Mouse (Mus musculus): ENCODE measurements at regions not wholly inside any gene's neighbourhood (a gene's known extent, or its start where the extent isn't known, plus 50 kb on each side); places are given as distances from the start of the nearest gene placed in this dataset.

GRCm38 (mm10) chr12:70752266-70752910 is 72.9 kb upstream of the Frmd6 start:
- TF ChIP-seq POLR2A (IDR thresholded peaks at IDR 0.05; ENCODE audit: control insufficient read depth, extremely low read depth, insufficient read depth, low read length, poor library complexity) (no peak), CTCF (IDR thresholded peaks at IDR 0.05; ENCODE audit: borderline replicate concordance, control insufficient read depth, extremely low read depth, insufficient read depth, low read length, poor library complexity) (no peak)

Measured in thymus, adult 2 months (tissue).